ENCODE assay signal across 8 mouse cellular contexts in genomic region chr13:63294359-63295193, GRCm38 (mm10).
DNase-seq lines count a peak whose midpoint lies in the region; ATAC-seq and TF ChIP-seq lines count a peak whose summit lies in the region.

No protein-coding gene starts in this region.

- H3K9ac ChIP-seq in hindbrain, embryonic 11.5 days (ENCODE audit: low read depth, low read length): no peak overlapping the region
- H3K9ac ChIP-seq in limb, embryonic 14.5 days (ENCODE audit: low read depth, low read length, severe bottlenecking): no peak overlapping the region; the same call in 1 of the 2 replicates

- H3K27ac ChIP-seq in hindbrain, embryonic 11.5 days (ENCODE audit: low read depth, low read length): no peak overlapping the region
- peak overlapping the region; percentile 26; the same call in 1 of the 2 replicates for H3K27ac ChIP-seq in limb, embryonic 14.5 days (replicated peaks; ENCODE audit: low read depth, low read length)

- H3K36me3 ChIP-seq in hindbrain, embryonic 11.5 days (ENCODE audit: control insufficient read depth, insufficient read depth, low read length): peaks cover 6% of the 10 kb centered on the region; the same call in 1 of the 2 replicates
- peaks cover 89% of the 10 kb centered on the region for H3K36me3 ChIP-seq in limb, embryonic 14.5 days (ENCODE audit: control insufficient read depth, insufficient read depth, low read length)
- peaks cover 66% of the 10 kb centered on the region for H3K36me3 ChIP-seq in myocyte (ENCODE audit: control insufficient read depth, insufficient read depth)

- H3K27me3 ChIP-seq in hindbrain, embryonic 11.5 days (ENCODE audit: control insufficient read depth, insufficient read depth, low read length): peaks cover 2% of the 10 kb centered on the region
- H3K27me3 ChIP-seq in limb, embryonic 14.5 days (ENCODE audit: control insufficient read depth, insufficient read depth, low read length): no peaks in the 10 kb centered on the region
- no peaks in the 10 kb centered on the region for H3K27me3 ChIP-seq in myocyte (ENCODE audit: control insufficient read depth, insufficient read depth, insufficient read length)

- peak; percentile 64 for ATAC-seq in hindbrain, embryonic 11.5 days (ENCODE audit: low FRiP score)
- no peak for ATAC-seq in limb, embryonic 14.5 days (ENCODE audit: low FRiP score, low read depth)

- TF ChIP-seq POLR2A in limb, embryonic 14.5 days (IDR thresholded peaks at IDR 0.05; ENCODE audit: borderline replicate concordance, extremely low read depth, insufficient read depth, insufficient read length): no peak
- no peak for TF ChIP-seq POLR2A in myocyte (IDR thresholded peaks at IDR 0.05; ENCODE audit: insufficient read length, low read depth)

- no peak overlapping the region for H3ac ChIP-seq in myocyte (ENCODE audit: control insufficient read depth, insufficient read length)

- 22% methylated on average over 15 of the region's 15 CpGs for WGBS in hindbrain, embryonic 11.5 days
- WGBS in limb, embryonic 14.5 days: 39% methylated on average over 15 of the region's 15 CpGs

- DNase-seq in gastrocnemius, adult 18-20 months (ENCODE audit: low spot score): peak; percentile 42
- no peak for DNase-seq in gastrocnemius, postnatal 10 days
- peak; percentile 76 for DNase-seq in embryo, embryonic 10.5 days (ENCODE audit: low spot score)
- DNase-seq in hindbrain, embryonic 11.5 days (ENCODE audit: low spot score): peak; percentile 49
- DNase-seq in limb, embryonic 14.5 days (ENCODE audit: low spot score): no peak
- no peak for DNase-seq in thymus, postnatal 0 days (ENCODE audit: low spot score)
- no peak for DNase-seq in left cerebral cortex, adult 11 months (ENCODE audit: low spot score)

- H3K9me3 ChIP-seq in hindbrain, embryonic 11.5 days (ENCODE audit: control insufficient read depth, low read length): no peaks in the 10 kb centered on the region
- H3K9me3 ChIP-seq in limb, embryonic 14.5 days (ENCODE audit: control insufficient read depth, low read length): no peaks in the 10 kb centered on the region

- H3K79me2 ChIP-seq in myocyte (ENCODE audit: control insufficient read depth, insufficient read depth): peaks cover 69% of the 10 kb centered on the region

- H3K4me2 ChIP-seq in hindbrain, embryonic 11.5 days (replicated peaks; ENCODE audit: low read depth, low read length): no peak overlapping the region
- H3K4me2 ChIP-seq in limb, embryonic 14.5 days (replicated peaks; ENCODE audit: low read depth, low read length, severe bottlenecking): no peak overlapping the region
- H3K4me2 ChIP-seq in myocyte (ENCODE audit: low read depth): no peak overlapping the region

- H3K4me3 ChIP-seq in hindbrain, embryonic 11.5 days (ENCODE audit: low read depth, low read length): no peak overlapping the region
- H3K4me3 ChIP-seq in limb, embryonic 14.5 days (replicated peaks; ENCODE audit: low read length): no peak overlapping the region
- H3K4me3 ChIP-seq in myocyte: no peak overlapping the region

- peaks cover 10% of the 10 kb centered on the region for H3K4me1 ChIP-seq in hindbrain, embryonic 11.5 days (replicated peaks; ENCODE audit: control insufficient read depth, insufficient read depth, low read length)
- H3K4me1 ChIP-seq in limb, embryonic 14.5 days (ENCODE audit: control insufficient read depth, insufficient read depth, low read length): peaks cover 23% of the 10 kb centered on the region

TF ChIP-seq in myocyte, 11 proteins besides CTCF, POLR2A, EP300 and RAD21:
- TF ChIP-seq MAX (IDR thresholded peaks at IDR 0.05; ENCODE audit: low read depth) (no peak), POLR2AphosphoS2 (IDR thresholded peaks at IDR 0.05; ENCODE audit: insufficient read length, low read depth) (peak; percentile 6)
TF ChIP-seq in myocyte: peak in this region for 1.

Comparison
In these comparisons a context has a peak if more than half of its experiments do, and no peak if none do; other contexts are left out.
1. DNase-seq: peak in gastrocnemius, adult 18-20 months (single experiment), embryo, embryonic 10.5 days (single experiment) and hindbrain, embryonic 11.5 days (single experiment); none in gastrocnemius, postnatal 10 days (single experiment), limb, embryonic 14.5 days (single experiment), thymus, postnatal 0 days (single experiment) and left cerebral cortex, adult 11 months (single experiment).